Mouse (Mus musculus) liver, embryonic 11.5 days (tissue): ENCODE data around the gene Dst. TPM values are rescaled to one million over a fixed set of nuclear protein-coding genes. Genes with fewer than 3 reads are reported as not detected.
"Not testable (repeated sequence)": the region's sequence is repeated elsewhere in the genome, so short reads cannot be mapped to it uniquely, and the experiment has no call there.

Experiments
- ATAC-seq: fragments of 200-750 bp; cut with Nextera tagmentation; replicated peaks from 2 replicates; pipeline ENCODE4 v1.8.0; 2017; ENCODE audit warnings: moderate number of reproducible peaks, mild to moderate bottlenecking, moderate TSS enrichment, moderate library complexity; ENCODE audit not compliant: low FRiP score
- DNase-seq: peaks from one replicate; pipeline ENCODE4 v3.0.0-alpha.2; 2017; ENCODE audit warnings: low spot score
- H3K27ac ChIP-seq: fragments of 300-500 bp; sonication (generic); 2 replicates; pipeline ENCODE4 v1.5.1; 2014; ENCODE audit warnings: mild to moderate bottlenecking, low read depth, low read length, control low read depth
- H3K27me3 ChIP-seq: fragments of 300-500 bp; sonication (generic); replicated peaks from 2 replicates; pipeline ENCODE4 v1.6.1; 2014; ENCODE audit warnings: low read length, mixed read lengths; ENCODE audit not compliant: control insufficient read depth, insufficient read depth
- H3K36me3 ChIP-seq: fragments of 300-500 bp; sonication (generic); 2 replicates; pipeline ENCODE4 v1.6.1; 2014; ENCODE audit warnings: mild to moderate bottlenecking, low read length, moderate library complexity, mixed read lengths; ENCODE audit not compliant: control insufficient read depth, insufficient read depth
- H3K4me1 ChIP-seq: fragments of 300-500 bp; sonication (generic); replicated peaks from 2 replicates; pipeline ENCODE4 v1.6.1; 2014; ENCODE audit warnings: low read length, mixed read lengths; ENCODE audit not compliant: control insufficient read depth, insufficient read depth
- H3K4me2 ChIP-seq: fragments of 300-500 bp; sonication (generic); 2 replicates; pipeline ENCODE4 v1.6.1; 2014; ENCODE audit warnings: mild to moderate bottlenecking, control low read depth, moderate library complexity
- H3K4me3 ChIP-seq: fragments of 300-500 bp; sonication (generic); 2 replicates; pipeline ENCODE4 v1.5.1; 2014; ENCODE audit warnings: low read depth, low read length, control low read depth
- H3K9ac ChIP-seq: fragments of 300-500 bp; sonication (generic); 2 replicates; pipeline ENCODE4 v1.6.1; 2014; ENCODE audit warnings: low read depth, low read length, control low read depth
- H3K9me3 ChIP-seq: fragments of 300-500 bp; sonication (generic); 2 replicates; pipeline ENCODE4 v1.6.1; 2016; ENCODE audit warnings: low read length, inconsistent platforms, mixed read lengths; ENCODE audit not compliant: control insufficient read depth
- whole genome bisulfite sequencing: fragments of 180-500 bp; shearing (Covaris S2); extraction: QIAGEN DNeasy Blood & Tissue Kit; methylation state at CpG from one replicate; pipeline ENCODE4 v1.1.7; 2014; 5-methylcytosine and 5-hydroxymethylcytosine counted together
- polyA plus RNA-seq: library from polyadenylated mRNA; unstranded; fragments of >200 nt; fragmentation: Nextera tagmentation; extraction: Ambion mirVana; gene quantifications from 2 replicates; pipeline ENCODE4 v1.2.1, GENCODE M21; 2014

Dst gene
- polyA plus RNA-seq, 1 experiment from 2014 or later, result 9.4 TPM

GRCm38 (mm10) chr1:34060446-34060845 is 152.4 kb downstream of the Dst start:
- Histone ChIP-seq H3K27me3 (no peaks in the 10 kb centered on the region), H3K4me3 (no peak overlapping the region), H3K9me3 (no peaks in the 10 kb centered on the region), H3K9ac (no peak overlapping the region), H3K36me3 (no peaks in the 10 kb centered on the region), H3K4me2 (no peak overlapping the region), H3K4me1 (0 out of 2 replicates have a peak, but pooled peaks cover 3% of the 10 kb centered on the region), H3K27ac (no peak overlapping the region)
- 23% methylated on average over 6 of the region's 6 CpGs for WGBS
- DNase-seq (no peak), ATAC-seq (no peak)

GRCm38 (mm10) chr1:34061078-34061477 is 153.1 kb downstream of the Dst start:
- no peak overlapping the region for H3K4me2 ChIP-seq
- ATAC-seq, result peak; percentile 58
- H3K4me3 ChIP-seq, result no peak overlapping the region
- no peak overlapping the region for H3K9ac ChIP-seq
- H3K27ac ChIP-seq, result no peak overlapping the region
- 0 out of 2 replicates have a peak, but pooled peaks cover 3% of the 10 kb centered on the region for H3K4me1 ChIP-seq
- whole genome bisulfite sequencing, result 31% methylated on average over 4 of the region's 4 CpGs
- DNase-seq, result no peak
- no peaks in the 10 kb centered on the region for H3K9me3 ChIP-seq
- no peaks in the 10 kb centered on the region for H3K27me3 ChIP-seq
- H3K36me3 ChIP-seq, result no peaks in the 10 kb centered on the region

GRCm38 (mm10) chr1:34061860-34062259 is 153.8 kb downstream of the Dst start:
- no peak for ATAC-seq
- H3K27me3 ChIP-seq, result no peaks in the 10 kb centered on the region
- 0 out of 2 replicates have a peak, but pooled peaks cover 3% of the 10 kb centered on the region for H3K4me1 ChIP-seq
- no peak for DNase-seq
- no peak overlapping the region for H3K4me3 ChIP-seq
- H3K9ac ChIP-seq, result no peak overlapping the region
- 79% methylated on average over 1 of the region's 1 CpGs for WGBS
- no peaks in the 10 kb centered on the region for H3K9me3 ChIP-seq
- no peaks in the 10 kb centered on the region for H3K36me3 ChIP-seq
- H3K4me2 ChIP-seq, result no peak overlapping the region
- H3K27ac ChIP-seq, result no peak overlapping the region

- Histone ChIP-seq H3K36me3 (no peaks in the 10 kb centered on the region), H3K4me1 (0 out of 2 replicates have a peak, but pooled peaks cover 3% of the 10 kb centered on the region), H3K4me3 (no peak overlapping the region), H3K27me3 (no peaks in the 10 kb centered on the region), H3K4me2 (no peak overlapping the region), H3K9me3 (no peaks in the 10 kb centered on the region), H3K9ac (no peak overlapping the region), H3K27ac (no peak overlapping the region)
- DNase-seq (no peak), ATAC-seq (no peak)
- 69% methylated on average over 3 of the region's 3 CpGs for WGBS
Measured at GRCm38 (mm10) chr1:34063943-34064342, 155.9 kb downstream of the Dst start.

GRCm38 (mm10) chr1:34065551-34066048 is 157.6 kb downstream of the Dst start:
- H3K36me3 ChIP-seq, result no peaks in the 10 kb centered on the region
- WGBS, result 67% methylated on average over 5 of the region's 5 CpGs
- no peak overlapping the region for H3K27ac ChIP-seq
- no peak overlapping the region for H3K4me2 ChIP-seq
- H3K9me3 ChIP-seq, result no peaks in the 10 kb centered on the region
- H3K4me3 ChIP-seq, result no peak overlapping the region
- no peaks in the 10 kb centered on the region for H3K27me3 ChIP-seq
- no peak for DNase-seq
- no peak for ATAC-seq
- no peak overlapping the region for H3K9ac ChIP-seq
- H3K4me1 ChIP-seq, result 0 out of 2 replicates have a peak, but pooled peaks cover under 1% of the 10 kb centered on the region

GRCm38 (mm10) chr1:34066401-34066800 is 158.4 kb downstream of the Dst start:
- not testable (repeated sequence) for DNase-seq, H3K4me1 ChIP-seq, H3K4me2 ChIP-seq, H3K36me3 ChIP-seq, H3K27me3 ChIP-seq, H3K27ac ChIP-seq, ATAC-seq, H3K9me3 ChIP-seq, H3K4me3 ChIP-seq, H3K9ac ChIP-seq
- WGBS, result 93% methylated on average over 4 of the region's 4 CpGs

- DNase-seq, result no peak
- no peaks in the 10 kb centered on the region for H3K36me3 ChIP-seq
Measured at GRCm38 (mm10) chr1:34068341-34068740, 160.3 kb downstream of the Dst start.

GRCm38 (mm10) chr1:34069514-34070290 is 161.7 kb downstream of the Dst start:
- H3K4me2 ChIP-seq, result no peak overlapping the region
- WGBS, result 83% methylated on average over 10 of the region's 10 CpGs
- H3K4me3 ChIP-seq, result no peak overlapping the region
- no peak for ATAC-seq
- no peak overlapping the region for H3K9ac ChIP-seq
- DNase-seq, result no peak
- H3K27ac ChIP-seq, result no peak overlapping the region
- no peaks in the 10 kb centered on the region for H3K9me3 ChIP-seq
- peaks cover under 1% of the 10 kb centered on the region; the same call in 1 of the 2 replicates for H3K4me1 ChIP-seq
- no peaks in the 10 kb centered on the region for H3K27me3 ChIP-seq
- H3K36me3 ChIP-seq, result no peaks in the 10 kb centered on the region

More at GRCm38 (mm10) chr1:34068341-34068740, 160.3 kb downstream of the Dst start:
- Histone ChIP-seq H3K4me2 (no peak overlapping the region), H3K4me1 (no peaks in the 10 kb centered on the region), H3K4me3 (no peak overlapping the region), H3K27ac (no peak overlapping the region), H3K9ac (no peak overlapping the region), H3K9me3 (no peaks in the 10 kb centered on the region), H3K27me3 (no peaks in the 10 kb centered on the region)
- WGBS, result 43% methylated on average over 5 of the region's 5 CpGs
- ATAC-seq, result no peak

GRCm38 (mm10) chr1:34070474-34070873 is 162.4 kb downstream of the Dst start:
- Histone ChIP-seq H3K36me3 (no peaks in the 10 kb centered on the region), H3K9ac (no peak overlapping the region), H3K27me3 (no peaks in the 10 kb centered on the region), H3K4me2 (no peak overlapping the region), H3K4me1 (peaks cover 4% of the 10 kb centered on the region), H3K4me3 (no peak overlapping the region), H3K9me3 (no peaks in the 10 kb centered on the region), H3K27ac (no peak overlapping the region)
- DNase-seq, result no peak
- no peak for ATAC-seq
- WGBS, result 58% methylated on average over 7 of the region's 7 CpGs
